Mouse (Mus musculus) layer of hippocampus, adult 18-20 months (tissue): ENCODE results near the gene Bag1. TPM values are rescaled to one million over a fixed set of nuclear protein-coding genes. Genes with fewer than 3 reads are reported as not detected.
"Not testable (repeated sequence)": the region's sequence is repeated elsewhere in the genome, so short reads cannot be mapped to it uniquely, and the experiment has no call there.

Source experiments
- DNase-seq, 2 experiments: peaks; one replicate each; pipeline ENCODE4 v3.0.0; 2022; ENCODE audit warnings: low spot score in 2 of 2
- total RNA-seq, 2 experiments: library from RNA; stranded (reverse); gene quantifications; 2 replicates each; pipeline ENCODE4 v1.2.3; 2021

Gene Bag1
- total RNA-seq, 2 experiments from 2014 or later = 154 to 156 TPM

DNA sequence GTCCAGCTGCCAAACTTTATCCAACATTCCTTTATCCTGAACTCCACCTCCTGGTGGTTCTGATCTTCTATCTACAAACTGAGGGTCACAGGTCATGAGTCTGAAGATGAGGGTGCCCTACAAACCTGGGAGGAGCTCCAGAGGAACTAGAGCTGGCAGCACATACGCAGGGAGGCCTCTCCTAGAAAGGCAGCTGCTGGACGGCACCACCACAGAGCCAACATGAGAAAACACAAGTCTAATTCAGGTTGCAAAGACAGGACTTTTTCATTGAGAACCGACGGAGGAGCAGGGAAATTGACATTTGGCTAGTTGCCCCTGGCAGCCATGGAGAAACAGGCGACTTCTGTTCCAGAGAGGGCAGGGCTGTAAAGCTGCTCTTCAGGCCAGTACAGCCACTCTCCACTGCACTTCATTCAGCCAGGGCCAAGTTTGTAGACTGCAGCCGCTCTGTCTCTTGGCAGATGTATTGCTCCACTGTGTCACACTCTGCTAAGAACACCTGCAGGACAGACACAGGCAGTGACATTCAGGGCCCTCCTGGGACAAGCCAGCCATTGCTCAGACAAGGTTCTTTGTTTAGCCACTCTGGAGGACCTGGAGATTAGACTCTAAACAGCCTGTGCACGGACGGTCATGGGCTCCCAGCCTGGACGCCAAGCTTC lies 11.8 kb downstream of the Bag1 start:
- peak; percentile 24 to 49 for DNase-seq

- not testable (repeated sequence) for DNase-seq
Observed at GRCm38 (mm10) chr4:40934369-40934768, 13.7 kb downstream of the Bag1 start.

DNA sequence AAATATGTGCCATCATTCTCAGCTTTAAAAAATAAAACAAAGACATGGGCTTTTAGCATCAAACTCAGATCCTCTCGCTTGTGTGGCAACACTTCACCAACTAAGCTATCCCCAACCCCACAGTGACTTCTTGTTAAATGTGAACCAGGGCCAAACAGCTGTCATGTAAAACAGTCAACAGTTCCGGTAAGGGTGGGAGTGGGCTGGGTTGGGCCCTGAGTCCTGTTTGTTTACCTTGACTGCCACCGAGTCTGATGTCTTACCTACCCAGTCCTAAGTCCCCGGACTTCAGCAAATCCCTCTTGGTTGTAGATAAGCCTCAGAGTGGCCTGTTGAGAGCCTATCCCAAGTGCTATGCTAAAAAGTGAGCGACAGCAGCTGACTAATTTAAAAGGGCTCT lies 14.4 kb downstream of the Bag1 start:
- DNase-seq = no peak

GRCm38 (mm10) chr4:40929046-40929445 lies 19.0 kb downstream of the Bag1 start:
- no peak for DNase-seq

GRCm38 (mm10) chr4:40925568-40925967 lies 22.5 kb downstream of the Bag1 start:
- no peak for DNase-seq

DNA sequence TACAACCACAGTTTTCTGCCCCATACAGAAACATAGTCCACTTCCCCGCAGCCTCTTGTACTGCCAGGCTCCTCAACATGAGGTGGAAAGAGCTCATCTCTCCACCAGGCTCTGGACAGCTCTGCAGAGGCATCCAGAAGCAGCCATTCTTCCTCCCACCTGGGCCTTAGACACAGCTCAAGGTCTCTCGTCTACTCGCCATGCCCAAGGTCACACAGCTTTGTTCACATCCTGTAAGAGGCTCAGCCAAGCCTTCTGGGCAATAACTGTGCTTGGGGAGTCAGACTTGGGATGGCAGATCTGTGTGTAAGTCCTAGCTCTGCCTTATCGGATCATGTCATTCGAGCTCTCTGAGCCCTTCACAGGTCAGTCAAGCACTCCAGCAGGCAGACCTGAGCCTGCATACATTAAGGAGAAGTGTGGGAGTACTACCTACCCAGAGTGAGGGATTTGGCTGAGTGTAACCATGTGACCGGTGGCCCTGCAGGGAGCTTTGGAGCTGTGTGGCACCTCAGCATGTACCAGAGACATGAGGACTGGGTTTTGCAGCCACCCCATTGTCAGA lies 24.9 kb downstream of the Bag1 start:
- DNase-seq = no peak

DNA sequence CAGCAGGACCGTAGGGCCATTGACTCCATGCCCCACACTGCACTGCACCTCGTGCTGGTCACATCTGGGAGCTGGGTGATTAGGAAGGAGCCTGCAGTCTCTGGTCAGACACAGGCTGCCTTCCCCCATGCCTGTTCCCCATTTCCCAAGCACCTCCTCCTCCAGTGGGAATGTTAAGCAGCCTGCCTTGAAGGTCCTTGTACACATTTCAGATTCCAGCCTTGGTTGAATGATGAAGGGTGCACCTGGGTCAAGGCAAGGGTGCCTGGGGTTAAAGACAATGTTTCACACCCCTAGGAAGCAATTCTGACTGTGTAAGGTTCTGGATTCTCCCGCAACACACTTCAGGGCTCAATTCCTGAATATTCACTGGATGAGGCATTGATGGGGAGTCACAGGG lies 26.8 kb downstream of the Bag1 start:
- DNase-seq = no peak

DNA sequence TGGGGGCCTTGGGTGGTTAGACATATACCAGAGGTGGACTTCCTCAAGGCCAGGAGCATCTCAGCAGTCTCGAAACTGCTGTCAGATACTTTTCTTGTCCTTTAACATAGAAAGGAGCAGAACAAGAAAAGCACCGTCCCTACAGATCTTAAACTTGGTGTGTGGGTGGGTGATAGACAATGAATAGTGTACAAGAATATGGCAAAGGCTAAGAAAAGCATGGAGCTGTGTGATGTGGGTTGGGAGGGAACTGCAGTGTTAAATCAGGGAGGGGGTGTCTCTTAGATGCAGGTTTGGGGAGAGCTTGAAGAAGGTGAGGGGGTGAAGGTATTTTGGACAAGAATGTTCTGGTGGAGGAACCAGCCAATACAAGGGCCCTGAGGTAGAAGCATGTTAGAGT lies 27.5 kb downstream of the Bag1 start:
- no peak for DNase-seq

DNA sequence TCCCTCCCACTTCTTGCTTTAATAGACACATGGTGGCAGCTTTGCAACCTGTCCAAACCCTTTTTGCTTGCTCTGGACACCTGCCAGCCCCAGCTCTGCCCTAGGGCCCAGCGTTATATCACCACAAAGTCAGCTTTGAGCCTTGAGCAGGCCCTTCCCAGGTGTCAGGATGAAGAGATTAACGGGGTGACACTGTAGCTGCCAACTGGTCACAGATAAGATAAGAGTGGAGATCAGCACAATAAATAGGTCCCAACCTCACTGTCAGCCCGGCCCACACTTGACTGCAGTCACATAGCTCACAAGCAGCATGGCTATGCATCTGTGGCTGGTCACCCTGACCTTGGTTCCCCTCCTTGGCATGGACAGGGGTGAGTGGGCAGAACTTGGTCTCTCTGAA lies 28.3 kb downstream of the Bag1 start, which contains the start of gene Spink4:
TSS of gene Spink4 (plus strand) at position 268 of the 400 bp plus-strand sequence.
- DNase-seq = no peak

DNA sequence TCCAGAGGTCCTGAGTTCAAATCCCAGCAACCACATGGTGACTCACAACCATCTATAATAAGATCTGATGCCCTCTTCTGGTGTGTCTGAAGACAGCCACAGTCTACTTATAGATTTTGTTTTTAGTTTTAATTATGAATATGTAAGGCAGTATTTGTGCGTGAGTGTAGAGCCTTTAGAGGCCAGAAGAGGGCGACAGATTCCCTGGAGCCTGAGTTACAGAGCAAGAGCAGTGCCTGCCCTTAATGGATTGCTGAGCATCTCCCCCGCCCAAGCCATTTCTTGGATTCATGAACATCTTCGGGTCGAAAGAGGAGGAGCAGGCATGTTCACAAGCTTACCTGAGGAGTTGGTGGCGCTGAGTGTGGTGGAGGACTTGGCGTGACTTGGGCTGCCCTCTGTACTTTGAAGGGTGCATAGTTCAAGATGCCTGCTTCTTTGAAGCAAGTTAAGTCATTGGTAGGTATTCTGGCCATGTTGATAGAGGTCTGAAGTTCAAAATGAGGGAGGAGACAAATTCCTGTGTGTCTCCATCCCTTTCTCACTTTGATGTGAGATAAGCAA lies 31.4 kb downstream of the Bag1 start:
- DNase-seq = no peak

- no peak for DNase-seq
Observed at GRCm38 (mm10) chr4:40915947-40916346, 32.1 kb downstream of the Bag1 start.

DNA sequence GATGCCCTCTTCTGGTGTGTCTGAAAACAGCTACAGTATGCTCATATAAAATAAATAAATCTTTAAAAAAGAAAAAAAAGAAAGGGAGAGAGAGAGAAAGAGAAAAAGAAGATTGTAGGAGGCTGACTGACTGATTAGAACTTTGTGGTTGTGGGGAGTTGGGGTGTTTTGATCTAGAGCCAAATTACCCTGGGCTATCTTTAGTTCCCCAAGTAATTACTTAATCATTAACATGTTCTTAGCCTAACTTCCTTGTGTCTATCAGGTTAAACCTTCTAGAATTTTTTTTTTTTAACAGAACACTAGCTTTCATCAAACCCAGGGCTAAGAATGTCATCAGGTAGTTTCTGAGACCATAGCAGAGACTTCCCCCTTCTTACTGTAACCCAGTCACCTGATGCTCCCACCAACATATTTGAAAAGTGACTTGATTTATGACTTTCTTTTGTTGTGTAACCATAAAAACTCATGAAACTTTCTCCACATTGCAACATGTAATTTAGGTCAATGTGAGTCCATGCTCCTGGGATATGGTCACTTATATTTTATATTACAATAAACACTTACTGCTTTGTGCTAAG lies 33.7 kb downstream of the Bag1 start:
- no peak for DNase-seq

- no peak for DNase-seq
Observed at GRCm38 (mm10) chr4:40908261-40908969, 39.7 kb downstream of the Bag1 start.

DNA sequence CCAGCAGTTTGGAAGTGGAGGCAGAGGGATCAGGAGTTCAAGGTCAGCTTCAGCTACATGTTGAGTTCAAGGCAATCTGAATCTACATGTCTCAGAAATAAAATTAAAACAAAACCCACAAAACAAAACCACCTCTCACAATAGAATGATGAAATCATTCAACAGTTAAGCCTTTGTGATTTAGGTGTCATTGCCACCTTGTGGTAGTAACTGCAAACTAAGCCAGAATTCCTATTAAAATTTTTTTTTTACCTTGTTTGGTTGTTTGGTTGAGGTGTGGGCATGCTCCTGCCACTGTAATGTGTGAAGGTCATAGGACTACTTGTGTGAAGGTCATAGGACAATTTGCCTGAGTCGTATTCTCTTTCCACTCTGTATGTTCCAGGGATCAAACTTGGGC lies 41.8 kb downstream of the Bag1 start:
- DNase-seq = peak in 1 of 2 experiments; percentile 44

- DNase-seq = no peak
Observed at GRCm38 (mm10) chr4:40900612-40901011, 47.5 kb downstream of the Bag1 start.

GRCm38 (mm10) chr4:40900071-40900470 lies 48.0 kb downstream of the Bag1 start:
- DNase-seq = no peak

DNA sequence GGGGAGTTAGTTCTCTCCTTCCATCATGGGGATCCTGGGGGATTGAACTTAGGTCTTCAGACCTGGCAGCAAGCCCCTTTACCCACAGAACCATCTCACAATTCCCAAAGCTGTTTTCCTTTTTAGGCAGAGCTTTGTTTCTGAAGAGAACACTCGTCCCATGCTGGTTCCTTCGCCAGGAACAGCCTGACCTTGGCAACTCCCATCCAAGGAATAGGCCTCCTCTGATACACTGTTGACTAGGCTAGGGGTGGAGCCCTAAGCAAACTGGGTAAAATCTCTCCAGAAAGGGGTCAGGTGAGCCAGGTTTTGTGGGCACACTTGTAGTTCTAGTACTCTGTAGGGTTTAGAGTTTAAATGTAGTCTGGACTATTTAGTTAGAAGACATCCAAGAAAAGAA lies 48.8 kb downstream of the Bag1 start:
- no peak for DNase-seq

DNA sequence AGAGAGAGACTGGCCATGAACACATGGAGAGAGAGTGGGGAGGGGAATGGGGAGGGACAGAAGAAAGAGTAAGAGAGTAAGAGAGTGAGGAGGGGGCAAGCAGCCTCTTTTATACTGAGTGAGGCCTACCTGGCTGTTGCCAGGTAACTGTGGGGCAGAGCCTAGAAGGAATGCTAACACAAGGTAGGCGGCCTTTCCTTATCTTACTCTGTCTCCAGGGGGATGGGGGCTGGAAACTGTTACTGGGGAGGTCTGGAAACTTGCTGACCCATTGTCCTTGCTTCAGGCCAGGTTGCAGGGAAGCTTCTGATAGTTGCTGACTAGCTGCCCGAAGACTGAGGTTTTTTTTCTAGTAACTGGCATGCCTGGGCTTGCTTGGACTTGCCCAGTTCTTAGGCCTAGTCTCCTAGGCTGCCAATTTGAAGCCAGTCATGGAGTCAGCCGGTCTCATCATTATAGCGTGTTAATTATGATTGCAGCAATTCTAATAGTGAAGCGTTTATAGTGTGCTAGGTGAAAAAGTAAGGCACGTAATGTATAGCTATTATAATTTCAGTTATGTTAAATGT lies 49.5 kb downstream of the Bag1 start:
- DNase-seq = no peak

DNA sequence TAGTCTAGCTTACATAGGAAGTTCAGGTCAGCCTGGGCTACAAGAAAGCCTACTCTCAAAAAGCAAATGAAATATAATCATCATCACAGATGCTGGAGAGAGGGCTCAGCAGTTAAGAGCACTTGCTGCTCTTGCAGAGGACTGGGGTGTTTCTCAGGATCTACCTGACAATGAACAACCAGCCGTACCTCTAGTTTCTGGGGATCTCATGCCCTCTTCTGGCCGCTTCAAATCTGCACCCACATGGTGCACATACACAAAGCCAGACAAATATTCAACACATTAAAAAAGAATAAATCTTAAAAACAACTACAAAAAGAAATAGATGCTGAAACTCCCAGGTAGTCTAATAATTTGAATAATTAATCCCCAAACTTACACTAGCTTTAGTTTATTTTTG lies 52.4 kb downstream of the Bag1 start:
- DNase-seq = no peak

DNA sequence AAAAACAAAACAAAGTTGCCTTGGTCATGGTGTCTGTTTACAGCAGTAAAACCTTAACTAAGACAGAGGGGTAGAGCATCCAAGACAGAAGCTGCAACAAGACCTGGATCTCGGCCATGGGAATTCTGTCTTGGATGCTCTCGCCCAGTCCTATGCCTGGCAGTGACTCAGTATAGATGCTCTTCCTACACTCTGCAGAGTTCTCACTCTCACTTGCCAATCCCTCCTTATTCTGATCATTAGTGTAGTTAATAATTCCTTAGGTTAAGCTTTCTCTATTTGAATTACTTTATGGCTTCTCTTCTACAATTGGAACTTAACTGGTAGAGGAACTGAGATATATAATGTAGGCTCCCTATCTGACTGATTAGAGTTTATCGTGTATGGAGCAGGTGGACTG lies 53.0 kb downstream of the Bag1 start:
- DNase-seq = no peak

DNA sequence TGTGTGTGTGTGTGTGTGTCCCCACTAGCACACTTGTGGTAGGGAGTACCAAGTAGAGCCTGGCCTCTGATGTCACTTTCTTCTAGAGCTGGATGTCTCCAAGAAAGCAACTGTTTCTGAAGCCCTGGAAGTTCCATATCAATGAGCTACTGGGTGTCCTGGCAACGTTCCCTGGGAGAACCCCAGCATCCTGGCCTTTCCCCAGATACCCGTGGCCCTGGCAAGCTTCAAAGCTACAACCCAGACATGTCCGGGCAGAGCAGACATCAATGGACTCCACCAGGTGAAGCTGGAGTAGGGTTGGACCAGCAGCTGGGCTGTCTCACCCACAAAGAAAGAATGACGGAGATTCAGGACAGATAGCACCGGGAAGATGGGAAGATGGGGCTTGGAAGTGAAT lies 56.9 kb downstream of the Bag1 start:
- DNase-seq = no peak

DNA sequence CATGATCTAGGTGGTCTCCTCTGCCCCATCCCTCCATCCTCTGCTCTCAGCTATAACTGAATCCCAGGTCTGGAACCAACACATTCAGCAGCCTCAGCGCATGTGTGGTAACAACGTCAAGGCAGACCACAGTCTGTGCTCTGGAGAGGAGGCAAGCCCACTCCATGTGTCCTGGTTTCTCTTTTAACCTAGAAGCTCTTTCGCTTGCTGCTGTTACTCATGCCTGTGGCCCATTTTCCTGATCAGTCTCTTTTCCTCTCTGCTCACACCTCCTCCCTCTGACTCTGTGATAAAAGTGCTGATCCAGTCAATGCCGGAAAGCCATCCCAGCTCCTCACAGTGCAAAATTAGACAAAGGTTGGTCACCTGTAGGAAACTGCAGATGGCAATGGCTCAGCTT lies 58.1 kb downstream of the Bag1 start:
- no peak for DNase-seq
